Mouse (Mus musculus) gastrocnemius, postnatal 25 days (tissue): ENCODE measurements at regions not wholly inside any gene's neighbourhood (a gene's known extent, or its start where the extent isn't known, plus 50 kb on each side); places are given as distances from the start of the nearest gene placed in this dataset.
"Not testable (repeated sequence)": the region's sequence is repeated elsewhere in the genome, so short reads cannot be mapped to it uniquely, and the experiment has no call there.

Source experiments
- DNase-seq: peaks from one replicate; pipeline ENCODE4 v3.0.0; 2022

DNA sequence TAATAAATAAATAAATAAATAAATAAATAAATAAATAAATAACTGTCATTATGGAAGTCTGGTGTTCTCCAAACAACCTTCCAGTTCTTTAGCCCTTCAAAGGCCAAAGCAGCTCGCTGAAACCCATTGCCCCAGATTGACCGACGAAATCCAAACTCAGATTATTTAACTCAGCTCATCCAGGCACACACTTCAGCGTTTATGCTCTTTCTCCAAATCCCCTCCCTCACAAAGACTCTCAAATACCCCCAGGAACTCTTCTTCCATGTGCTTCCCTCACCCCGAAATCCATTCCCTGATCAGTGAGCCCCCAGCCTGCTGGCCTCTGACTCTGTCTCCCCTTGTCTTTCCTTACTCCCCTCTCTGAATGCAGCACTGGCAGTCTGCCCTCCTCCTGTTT is 480.8 kb downstream of the Tns1 start:
- no peak for DNase-seq

DNA sequence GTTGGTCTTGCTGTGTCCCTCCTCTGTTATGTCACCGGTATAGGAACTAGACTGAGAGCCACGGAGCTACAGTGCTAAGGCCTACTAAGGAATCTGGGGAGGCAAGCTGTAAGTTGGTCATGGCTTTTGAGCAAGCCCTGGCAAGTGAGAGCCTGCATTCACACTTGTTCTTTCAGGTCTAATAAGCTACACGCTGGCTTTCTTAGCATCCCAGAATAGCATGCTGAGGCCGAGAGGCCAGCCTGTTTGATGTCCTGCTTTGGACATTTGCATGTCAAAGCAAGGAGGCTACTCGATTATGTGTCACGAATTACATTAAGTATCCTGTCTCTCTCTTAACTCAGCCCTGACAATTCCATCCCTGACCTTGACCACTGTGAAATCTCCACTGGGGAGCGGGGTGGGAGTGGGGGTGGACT is 481.5 kb downstream of the Tns1 start:
- DNase-seq: no peak

DNA sequence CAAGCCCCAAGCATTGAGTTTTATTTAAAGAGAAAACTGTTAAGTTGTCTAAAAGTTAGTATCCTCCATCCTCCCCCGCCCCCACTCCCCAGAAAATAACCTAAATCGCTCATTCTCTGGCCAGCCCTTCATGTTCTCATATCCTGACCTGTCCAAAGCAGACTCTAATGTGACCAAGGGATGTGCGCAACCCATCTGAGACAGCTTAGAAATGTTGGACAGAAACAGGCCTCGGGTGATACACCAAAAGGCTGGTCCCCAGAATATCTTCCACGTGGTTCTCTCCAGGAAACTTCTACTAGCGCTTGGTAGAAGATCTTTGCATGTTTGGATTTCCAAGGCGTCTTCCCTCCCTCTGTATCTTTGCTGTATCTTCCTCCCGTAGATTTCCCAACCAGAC is 482.8 kb downstream of the Tns1 start:
- DNase-seq: no peak

DNA sequence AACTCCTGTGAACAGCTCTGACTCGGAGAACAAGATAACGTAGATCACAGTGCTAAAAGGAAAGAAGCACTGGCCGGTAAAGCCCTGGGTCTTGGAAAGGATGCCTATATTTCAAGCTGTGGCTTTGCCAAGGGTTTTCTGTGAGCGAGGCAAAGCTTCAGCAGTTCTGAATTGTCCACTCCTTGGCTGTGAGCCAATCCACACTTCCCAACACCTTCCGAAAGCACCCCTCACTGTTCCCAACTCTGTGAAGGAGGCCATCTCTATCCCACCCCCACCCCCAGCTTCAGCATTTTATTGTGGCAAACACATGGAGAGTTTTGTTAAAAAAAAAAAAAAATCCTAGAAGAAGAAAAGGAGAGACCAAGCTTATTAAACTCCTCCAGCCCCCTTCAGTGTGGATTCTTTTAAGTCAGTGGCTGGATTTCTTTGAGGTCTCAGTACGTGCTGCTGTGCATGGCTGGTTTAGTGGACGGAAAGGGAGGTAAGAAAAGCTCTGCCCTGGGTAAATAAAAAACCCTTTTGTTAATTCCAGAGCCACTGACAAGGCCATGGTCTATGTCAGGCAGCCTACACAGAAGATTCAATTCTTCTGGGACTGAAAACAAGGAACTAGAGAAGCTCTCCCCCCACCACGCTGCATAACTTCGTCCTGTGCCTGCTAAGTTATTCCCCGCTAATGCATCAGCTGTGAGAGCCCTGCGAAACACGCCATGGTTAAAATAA is 483.4 kb downstream of the Tns1 start:
- no peak for DNase-seq

DNA sequence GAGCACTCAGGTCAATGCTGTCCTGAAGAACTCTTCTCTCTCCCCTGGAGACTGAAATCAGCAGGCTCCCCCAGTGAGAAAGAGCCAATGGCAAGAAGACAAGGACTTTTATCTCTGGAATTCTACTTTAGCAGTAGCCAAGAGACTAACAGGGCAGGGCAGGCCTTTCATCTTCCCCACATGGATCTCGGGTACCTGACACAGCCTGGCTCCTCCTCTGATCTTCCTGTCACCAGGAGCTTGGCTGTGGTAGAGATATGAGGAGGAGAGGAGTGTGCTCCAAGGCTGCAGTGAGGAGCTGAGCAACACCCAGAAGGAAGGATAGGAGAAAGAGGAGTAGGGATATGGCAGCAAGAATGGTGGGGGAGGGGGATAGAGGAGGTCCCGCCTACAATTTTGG is 488.5 kb downstream of the Tns1 start:
- no peak for DNase-seq

DNA sequence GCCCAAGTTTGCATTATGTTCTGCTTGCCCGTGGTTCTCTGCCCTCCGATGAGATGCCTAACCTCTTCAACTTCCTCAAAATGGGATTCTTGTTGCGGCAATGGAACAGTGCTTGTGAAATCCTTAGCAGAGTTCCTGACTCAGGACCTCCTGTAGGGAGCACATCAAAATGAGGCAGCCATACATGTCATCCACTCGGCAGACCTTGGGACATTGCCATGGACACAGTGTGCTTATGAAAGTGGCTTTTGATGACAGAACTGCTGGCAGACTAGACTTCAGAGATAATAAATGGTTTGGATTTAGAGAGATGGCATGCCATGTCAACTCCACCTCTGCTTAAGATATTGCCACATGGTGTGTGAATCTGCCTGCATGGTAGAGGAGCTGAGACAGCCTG is 489.4 kb downstream of the Tns1 start:
- no peak for DNase-seq

DNA sequence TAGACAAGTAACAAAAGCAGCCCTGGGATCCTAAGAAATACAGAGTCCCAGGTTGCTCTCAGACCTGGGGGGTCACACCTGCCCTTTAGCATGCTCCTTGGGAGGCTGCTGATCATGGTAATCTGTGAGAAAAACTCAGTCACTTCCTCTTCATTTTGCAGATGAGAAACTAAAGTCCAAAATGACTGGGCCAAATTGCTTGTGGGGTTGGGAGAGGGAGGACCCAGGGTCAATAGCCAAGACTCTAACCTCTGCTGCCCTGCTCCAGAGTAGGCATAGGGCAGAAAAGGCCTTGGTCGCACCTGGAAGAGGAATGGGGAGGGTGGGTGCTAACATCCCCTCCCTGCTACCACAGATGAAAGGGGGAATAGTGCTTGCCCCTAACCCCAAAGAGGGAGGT is 491.2 kb downstream of the Tns1 start:
- no peak for DNase-seq

DNA sequence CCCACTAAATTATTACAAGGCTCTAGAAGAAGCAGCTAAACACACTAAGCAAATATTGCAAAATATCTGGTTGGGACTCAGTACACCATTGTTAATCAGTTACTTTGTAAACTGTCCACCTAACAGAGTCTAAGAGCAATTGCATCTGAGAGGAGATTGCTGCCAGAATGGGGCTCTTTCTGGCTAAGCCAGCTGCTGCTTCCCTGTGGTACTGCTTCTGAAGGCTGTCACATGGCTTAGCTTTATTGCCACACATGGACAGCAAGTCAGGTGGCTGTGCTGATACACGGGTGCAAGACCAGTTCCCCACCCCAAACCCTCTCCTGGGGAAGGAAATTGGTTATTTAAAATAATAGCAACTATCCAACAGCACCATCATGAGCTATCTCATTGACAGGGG is 493.9 kb downstream of the Tns1 start:
- DNase-seq: no peak

DNA sequence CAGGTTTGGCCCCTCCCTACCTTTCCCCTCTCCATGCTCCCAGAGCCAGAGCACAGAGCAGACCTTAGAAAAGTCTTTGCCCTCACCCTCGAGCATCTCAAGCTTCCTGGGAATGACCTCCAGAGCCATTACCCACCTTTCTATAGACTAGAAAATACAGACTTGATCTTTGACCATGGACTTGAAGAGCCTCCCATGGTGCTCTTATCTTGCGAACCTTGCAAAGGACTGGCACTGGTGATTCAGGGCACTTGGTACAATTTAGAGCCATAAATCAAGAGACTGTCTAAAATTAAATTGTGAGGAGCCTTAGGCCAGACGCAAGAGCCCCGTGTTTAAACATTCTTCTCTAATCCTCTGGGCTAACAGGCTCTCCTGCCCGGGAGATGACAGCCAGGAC is 498.9 kb downstream of the Tns1 start:
- DNase-seq: no peak

DNA sequence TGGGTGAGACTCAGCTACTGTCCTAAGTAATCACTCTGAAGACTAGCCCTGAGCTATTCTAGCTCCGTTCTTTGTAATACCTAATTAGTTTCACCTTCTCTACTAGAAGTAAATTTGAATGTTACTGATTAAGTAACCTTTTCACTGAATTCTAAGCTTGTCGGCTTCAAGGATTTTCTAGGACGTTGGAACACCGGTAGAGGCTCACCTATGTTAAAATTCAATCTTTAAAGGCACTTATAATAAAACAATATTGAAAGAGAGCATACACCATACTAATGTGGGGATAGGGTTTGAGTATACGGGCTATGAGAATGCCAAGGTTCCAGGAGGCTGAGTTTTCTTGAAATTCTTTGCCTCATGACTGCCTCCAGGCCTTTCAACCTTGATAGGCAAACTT is 503.1 kb downstream of the Tns1 start:
- DNase-seq: not testable (repeated sequence)

DNA sequence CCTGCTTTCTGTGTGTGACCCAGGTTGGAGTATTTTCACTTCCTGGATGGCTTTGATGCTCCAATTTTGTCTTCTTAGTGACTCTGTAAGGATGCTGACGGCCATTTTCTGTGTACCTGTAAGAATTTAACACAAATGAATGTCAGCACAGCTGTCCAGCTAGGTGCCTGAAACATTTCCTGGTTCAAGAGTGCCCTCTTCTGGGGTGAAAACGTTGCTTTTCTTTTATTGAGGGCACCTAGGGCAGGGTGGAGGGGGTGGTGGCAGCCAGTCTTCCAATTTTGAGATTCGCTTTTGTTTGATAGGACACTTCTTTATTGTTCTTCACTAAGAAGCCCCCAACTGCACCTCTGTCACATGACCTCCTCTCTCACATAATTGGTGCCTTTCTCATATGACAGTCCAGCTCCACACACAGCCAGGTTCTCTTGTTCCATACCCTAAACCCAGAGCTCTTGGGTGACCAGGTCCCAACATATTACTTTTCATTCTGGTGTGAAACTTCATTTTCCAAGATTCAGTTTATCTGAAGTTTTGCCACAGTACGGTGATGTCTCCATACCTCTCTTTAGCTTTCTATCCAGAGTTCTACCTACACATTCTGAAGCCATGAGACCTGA is 505.6 kb downstream of the Tns1 start:
- no peak for DNase-seq

DNA sequence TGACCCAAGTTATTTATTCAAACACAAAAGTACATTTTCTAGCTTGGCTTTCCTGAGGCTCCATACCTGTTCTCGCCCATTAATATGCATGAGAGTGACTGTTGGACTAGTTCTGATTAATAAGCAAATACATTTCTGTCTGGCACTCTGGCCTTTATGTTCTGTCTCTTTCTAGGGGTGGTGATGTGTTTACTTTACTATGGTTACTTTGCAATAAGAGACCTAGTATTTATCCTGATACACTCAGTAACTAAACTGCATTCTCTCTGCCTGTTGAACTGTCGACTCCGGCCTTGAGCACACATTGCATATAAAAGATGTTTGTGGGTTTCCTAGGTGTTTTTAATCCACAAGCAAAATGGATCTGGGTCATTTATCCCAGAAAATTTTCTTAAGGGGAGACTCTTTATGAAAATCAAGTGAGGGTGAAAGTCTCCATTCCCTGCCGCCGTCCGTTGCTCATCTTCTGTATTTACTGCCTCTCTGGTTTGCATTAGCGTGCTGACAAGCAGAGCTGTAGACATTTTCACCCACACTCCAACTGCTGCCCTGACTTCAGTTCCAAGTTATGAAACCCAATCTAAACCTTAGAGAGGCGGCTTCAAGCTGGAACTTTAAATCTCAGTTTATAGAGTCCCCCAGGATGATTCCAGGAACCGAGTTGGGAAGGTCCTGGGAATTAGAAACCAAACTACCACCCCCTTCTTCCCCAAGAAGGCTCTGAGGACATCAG is 530.4 kb downstream of the Tns1 start:
- DNase-seq: no peak

DNA sequence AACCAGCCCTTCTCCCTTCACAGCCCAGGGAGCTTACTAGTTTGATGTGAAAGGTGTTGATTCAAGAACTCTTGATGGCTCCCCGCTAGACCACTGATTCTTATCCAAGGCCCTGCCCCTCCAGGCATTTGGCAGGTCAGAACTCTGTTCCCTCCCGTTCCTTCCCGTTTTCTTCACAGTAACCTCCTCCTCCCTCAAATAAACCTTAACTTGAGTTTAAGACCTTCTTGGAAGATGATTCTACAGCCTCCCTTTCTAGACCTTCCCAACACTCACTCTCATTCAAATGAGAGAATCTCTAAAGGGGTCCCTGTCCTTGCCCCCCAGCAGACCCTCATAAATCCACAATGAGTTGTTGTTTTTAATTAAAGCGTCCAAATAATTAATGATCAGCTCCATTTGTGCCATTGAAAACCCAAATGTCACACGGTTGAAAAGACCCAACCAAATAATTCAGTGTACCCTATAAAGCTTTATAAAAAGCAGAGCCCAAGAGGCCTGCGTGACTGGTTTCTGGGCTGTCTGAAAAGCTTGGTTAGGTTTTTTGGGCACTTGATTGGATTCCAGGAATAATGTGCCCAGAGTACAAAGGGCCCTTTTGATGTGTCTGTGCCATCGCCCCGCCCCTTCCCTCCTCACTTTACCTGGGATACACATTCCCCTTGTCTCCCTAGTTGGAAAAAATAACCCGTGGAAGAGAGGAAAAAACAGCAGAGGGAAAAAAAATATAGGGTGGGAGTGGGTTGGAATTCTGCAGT is 532.7 kb downstream of the Tns1 start:
- DNase-seq: no peak

DNA sequence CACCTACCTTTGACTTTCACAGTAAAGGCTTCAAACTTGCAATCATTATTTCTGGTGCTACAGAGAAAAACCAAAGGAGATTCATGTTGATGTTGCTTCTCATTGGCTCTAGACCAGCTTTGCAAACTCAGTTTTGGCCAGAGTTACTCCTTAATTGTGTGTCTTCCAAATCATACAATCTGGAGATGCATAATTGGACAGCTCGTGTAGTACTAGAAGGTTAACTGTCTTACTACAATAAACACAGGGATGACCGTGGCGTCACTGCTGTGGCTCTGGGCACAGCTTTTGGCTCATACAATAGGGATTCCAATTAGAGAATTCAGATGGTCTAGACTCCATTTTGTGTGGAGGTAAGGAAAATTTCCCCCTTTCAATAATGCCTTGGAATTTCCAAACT is 544.6 kb downstream of the Tns1 start:
- DNase-seq: no peak

DNA sequence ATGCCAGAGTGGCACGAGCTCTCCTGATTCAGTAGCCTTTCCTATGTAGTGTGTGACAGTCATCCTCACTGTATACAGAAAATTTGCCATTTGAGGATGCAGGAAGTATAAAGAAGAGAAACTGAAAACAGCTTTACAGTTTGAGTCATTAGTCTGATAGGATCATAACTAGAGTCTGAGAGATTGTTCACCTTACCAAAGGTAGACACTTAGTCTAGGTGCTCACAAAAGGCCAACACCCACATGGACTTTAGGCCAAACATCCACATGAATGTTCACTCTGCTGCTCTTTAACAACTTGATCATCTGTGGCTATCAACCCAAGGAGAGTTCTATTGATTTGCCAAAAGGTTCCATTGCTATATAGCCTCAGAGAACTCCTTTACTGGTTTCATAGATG is 547.2 kb downstream of the Tns1 start:
- DNase-seq: no peak

DNA sequence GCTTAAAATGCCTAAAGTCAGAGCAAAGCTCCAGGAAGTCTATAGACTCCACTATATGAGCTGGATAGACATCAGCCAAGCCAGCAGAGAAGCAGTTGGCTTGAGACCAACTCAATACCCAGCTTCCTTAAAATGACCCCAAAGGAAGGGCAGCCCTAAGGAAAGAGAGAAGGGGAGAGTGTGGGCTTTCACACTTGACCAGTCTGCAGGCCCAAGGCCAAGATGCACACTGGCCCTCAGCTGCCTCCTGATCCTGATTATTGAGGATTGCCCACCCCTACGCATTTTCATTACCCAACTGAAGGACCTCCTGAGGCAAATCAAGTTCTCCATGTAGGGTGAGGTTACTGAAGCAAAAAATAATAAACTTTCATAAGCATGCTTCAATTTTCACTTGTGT is 548.6 kb downstream of the Tns1 start:
- no peak for DNase-seq

DNA sequence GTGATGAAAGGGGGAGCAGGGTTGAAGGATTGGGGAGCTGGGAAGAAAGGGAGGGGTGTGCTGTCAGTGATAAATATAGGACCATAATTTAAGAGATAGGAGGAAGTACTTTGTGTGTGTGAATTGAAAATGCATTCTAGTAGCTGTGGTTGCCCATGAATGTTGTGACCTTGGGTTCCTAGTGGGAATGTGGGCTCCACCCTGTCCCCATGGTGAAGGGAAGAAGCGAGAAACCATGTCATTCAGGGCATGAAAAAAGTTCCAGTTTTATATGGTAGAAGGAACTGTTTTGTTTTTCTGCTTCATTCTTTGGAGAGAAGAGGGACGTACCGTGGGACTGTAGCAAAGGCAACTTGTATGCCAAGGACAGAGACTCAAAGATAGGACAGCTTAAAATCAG is 553.3 kb downstream of the Tns1 start:
- DNase-seq: no peak

DNA sequence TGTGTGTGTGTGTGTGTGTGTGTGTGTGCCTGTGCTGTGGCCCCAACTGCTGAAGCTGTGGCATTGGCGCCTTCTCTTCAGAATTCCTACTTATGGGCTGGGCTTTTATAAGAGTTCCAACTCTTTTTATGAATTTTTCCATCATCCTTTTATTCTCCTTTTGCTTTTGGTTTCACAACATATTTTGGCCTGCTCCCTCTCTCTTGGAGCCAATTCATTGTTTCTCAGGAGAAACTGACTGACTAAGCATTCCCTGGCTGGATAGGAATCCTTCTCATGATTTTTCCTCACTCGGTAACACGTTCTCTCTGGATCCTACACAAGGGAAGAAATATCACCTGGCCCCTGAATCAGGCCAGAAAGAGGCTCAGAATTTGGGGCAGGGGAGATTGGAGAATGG is 551.1 kb upstream of the Tnp1 start:
- peak; percentile 23 for DNase-seq

DNA sequence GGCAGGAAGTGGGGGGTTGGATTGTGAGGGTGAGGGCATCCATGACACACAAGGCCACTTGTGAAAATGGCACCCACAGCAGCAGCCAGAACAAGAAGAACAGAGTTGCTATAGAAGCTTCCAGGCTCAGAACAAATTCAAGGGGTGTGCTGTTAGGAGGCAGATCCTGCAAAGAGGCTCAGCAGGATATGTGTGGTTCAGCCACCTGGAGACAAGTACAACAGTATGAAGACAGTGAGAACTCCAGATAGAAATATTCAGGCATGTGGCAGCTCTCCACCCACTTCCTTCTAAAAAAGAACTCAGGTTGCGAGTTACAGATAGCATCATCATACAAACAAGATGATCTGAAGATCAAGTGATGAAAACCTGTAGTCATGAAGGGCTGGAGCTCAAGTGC is 544.9 kb upstream of the Tnp1 start:
- DNase-seq: no peak

DNA sequence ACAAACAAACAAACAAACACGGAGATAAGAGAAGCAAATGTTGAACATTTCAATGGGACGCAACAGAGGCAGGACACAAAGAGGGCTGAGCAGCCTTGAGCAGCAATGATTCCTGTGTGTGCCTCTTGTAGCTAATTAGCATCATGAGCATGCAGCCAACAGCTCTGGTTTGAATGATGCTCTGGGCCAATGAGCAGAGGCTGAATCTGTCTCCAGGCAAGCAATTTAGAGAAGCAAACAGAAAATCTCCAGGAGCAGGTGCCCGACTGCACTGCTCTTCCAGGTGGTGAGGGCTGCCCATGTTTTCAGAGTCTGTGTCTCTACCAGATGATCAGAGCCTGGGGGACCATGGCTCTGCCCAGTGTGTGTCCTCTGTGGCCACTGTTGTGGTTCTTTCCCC is 532.2 kb upstream of the Tnp1 start:
- no peak for DNase-seq

DNA sequence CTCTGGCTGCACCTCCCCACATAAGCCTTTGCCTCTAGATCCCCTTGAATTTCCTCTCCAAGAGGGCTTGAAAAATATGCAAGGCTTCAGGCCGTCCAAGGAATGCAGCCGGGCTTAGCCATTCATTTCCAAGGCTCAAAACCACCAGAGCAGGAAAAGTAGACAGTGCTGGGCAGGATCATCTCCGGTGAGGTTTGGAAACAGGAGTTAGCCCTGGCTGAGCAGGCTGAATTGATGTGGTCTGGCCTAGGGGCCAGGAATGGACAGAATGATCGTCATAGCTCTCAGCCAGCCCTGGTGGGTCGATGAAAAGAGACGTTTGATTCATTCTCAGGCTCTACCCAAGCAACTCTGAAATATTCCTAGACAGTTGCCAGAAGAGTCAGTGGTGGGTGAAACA is 529.7 kb upstream of the Tnp1 start:
- peak; percentile 28 for DNase-seq

DNA sequence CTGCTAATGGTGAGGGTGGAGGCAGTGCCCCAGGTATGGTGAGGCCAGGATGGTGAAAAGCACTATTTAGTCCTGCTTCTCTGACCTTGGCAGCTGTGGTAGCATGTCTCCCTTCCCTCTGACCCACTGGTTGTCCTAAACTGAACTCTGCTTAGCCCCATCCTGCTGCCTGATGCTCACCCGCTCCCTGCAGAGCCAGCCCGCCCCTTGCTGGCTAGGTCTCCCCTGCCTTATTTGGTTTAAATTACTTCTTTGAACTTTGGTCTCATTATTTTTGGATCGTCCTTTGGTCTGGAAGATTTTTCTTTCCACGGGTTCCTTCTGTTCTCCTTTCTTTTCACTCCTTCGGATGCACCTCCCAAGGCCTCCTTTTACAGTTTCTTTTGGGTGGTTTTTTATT is 525.7 kb upstream of the Tnp1 start:
- peak; percentile 18 for DNase-seq

DNA sequence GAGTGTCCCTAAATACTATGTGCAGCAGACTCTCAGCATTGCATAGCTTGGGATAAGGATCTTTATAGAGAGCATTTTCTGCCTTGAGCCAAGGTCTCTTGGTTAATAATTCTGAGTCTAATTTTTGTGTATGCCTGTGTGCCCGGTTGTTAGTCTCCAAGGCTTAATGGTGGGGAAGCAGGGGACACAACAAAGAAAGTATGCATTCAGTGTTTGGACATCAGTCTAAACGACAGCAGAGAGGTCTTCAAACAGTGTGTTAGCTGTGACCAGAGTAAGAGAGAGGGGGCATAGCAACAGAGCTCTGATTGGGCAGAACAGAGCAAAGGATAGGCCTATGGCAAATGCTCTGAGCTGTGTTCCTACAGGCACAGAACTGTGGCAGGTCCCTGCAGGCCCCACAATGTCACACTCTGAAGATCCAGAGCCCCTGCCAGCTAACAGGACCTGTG is 522.7 kb upstream of the Tnp1 start:
- DNase-seq: no peak
